Mouse (Mus musculus): ENCODE results near the gene Kalrn.

DNA sequence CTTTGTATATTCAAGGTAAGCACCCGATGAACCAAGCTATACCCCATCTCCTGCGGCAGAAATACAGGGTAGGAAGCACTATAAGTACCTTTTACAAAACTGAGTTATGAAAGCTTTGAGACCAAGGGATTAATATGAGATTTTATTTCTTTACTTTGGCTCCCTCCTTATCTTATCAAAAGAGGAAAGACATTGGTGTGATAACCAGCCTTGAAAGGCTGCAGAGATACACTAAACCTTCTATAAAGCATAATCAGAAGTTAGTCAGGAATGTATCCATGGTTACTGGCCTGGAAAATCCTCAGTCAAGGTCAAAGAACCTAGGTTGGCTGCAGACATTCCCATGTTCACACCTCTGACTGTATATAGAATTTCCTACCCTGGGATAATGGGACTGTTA lies 537.6 kb downstream of the Kalrn start:
- TF ChIP-seq CTCF (conservative IDR thresholded peaks at IDR 0.05; ENCODE audit: low read length) (no peak), NANOG (IDR thresholded peaks at IDR 0.05; ENCODE audit: borderline replicate concordance, low read length) (no peak)

All from E14TG2a.4 (cell line).